Mouse (Mus musculus) forebrain, embryonic 13.5 days (tissue): ENCODE results near the gene Ddx3y. TPM values are rescaled to one million over a fixed set of nuclear protein-coding genes. Genes with fewer than 3 reads are reported as not detected.
A peak's percentile ranks its signal among the peaks of the same experiment; 100 is the strongest.

ENCODE experiments used
- ATAC-seq: fragments of 200-750 bp; cut with Nextera tagmentation; 2 replicates; pipeline ENCODE4 v1.8.0; 2017
- H3K27ac ChIP-seq: fragments of 300-500 bp; sonication (generic); 2 replicates; pipeline ENCODE4 v1.5.1; 2015; ENCODE audit warnings: inconsistent platforms, mild to moderate bottlenecking, moderate library complexity
- H3K27me3 ChIP-seq: fragments of 300-500 bp; sonication (generic); 2 replicates; pipeline ENCODE4 v1.6.1; 2015; ENCODE audit warnings: mild to moderate bottlenecking, inconsistent platforms
- H3K36me3 ChIP-seq: fragments of 300-500 bp; sonication (generic); 2 replicates; pipeline ENCODE4 v1.6.1; 2015; ENCODE audit warnings: mild to moderate bottlenecking, inconsistent platforms; ENCODE audit not compliant: poor library complexity, severe bottlenecking
- H3K4me1 ChIP-seq: fragments of 300-500 bp; sonication (generic); 2 replicates; pipeline ENCODE4 v1.6.1; 2015; ENCODE audit warnings: inconsistent platforms
- H3K4me2 ChIP-seq: fragments of 300-500 bp; sonication (generic); 2 replicates; pipeline ENCODE4 v1.6.1; 2015; ENCODE audit warnings: inconsistent platforms, mild to moderate bottlenecking, moderate library complexity
- H3K4me3 ChIP-seq: fragments of 300-500 bp; sonication (generic); 2 replicates; pipeline ENCODE4 v1.5.1; 2015; ENCODE audit warnings: mild to moderate bottlenecking, inconsistent platforms
- H3K9ac ChIP-seq: fragments of 300-500 bp; sonication (generic); 2 replicates; pipeline ENCODE4 v1.6.1; 2015; ENCODE audit warnings: mild to moderate bottlenecking, inconsistent platforms
- H3K9me3 ChIP-seq: fragments of 300-500 bp; sonication (generic); replicated peaks from 2 replicates; pipeline ENCODE4 v1.6.1; 2016; ENCODE audit warnings: inconsistent platforms
- WGBS: fragments of 180-500 bp; shearing (Covaris S2); methylation state at CpG from one replicate; pipeline ENCODE4 v1.1.7; 2015; 5-methylcytosine and 5-hydroxymethylcytosine counted together
- polyA plus RNA-seq: library from polyadenylated mRNA; unstranded; fragments of >200 nt; fragmentation: Nextera tagmentation; extraction: Ambion mirVana; gene quantifications from 2 replicates; pipeline ENCODE4 v1.2.1, GENCODE M21; 2015

Gene Ddx3y
- 17.7 and 21.4 TPM in 2 replicates for polyA plus RNA-seq

DNA sequence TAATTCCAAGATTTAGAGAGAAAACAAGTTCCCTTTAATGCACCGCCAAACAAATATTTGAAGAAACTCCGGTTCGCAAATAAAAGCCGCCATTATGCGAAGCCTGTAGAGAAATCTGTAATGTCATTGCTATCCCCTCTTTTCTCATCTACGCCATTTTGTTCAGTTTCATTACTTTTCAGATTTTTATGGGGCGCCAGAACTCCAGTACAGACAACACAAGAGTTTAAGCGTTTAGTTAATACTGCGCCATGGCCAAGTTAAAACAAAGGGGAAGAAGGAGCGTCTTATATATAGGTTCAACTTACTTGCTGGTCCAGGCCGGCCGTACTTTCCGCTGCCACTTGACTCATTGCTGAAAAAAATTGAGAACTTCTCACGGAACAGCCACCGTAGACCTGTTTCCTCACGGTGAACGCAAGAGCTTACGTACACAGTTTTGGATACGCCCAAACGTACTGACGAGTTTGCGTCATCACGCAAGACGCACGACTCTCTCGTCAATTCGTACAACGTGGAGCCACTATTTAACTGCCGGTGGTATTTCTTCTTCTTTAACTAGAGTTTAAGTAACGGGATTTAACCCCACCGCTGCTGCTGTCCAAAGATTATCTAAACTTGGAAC lies at the start of gene Ddx3y:
Ddx3y (minus strand) TSS at position 459 of the 625 bp plus-strand sequence.
- Histone ChIP-seq H3K27ac (no peak within 1 kb of the TSS), H3K27me3 (no peaks in the 10 kb centered on the region), H3K9me3 (no peaks in the 10 kb centered on the region), H3K36me3 (no peaks in the 10 kb centered on the region), H3K4me3 (peak within 1 kb of the TSS; percentile 41), H3K9ac (peak within 1 kb of the TSS; percentile 52; the same call in 1 of the 2 replicates), H3K4me1 (no peaks in the 10 kb centered on the region), H3K4me2 (peak within 1 kb of the TSS; percentile 48)
- WGBS, result 12% methylated on average over 24 of the region's 31 CpGs
- ATAC-seq, result peak; percentile 96

DNA sequence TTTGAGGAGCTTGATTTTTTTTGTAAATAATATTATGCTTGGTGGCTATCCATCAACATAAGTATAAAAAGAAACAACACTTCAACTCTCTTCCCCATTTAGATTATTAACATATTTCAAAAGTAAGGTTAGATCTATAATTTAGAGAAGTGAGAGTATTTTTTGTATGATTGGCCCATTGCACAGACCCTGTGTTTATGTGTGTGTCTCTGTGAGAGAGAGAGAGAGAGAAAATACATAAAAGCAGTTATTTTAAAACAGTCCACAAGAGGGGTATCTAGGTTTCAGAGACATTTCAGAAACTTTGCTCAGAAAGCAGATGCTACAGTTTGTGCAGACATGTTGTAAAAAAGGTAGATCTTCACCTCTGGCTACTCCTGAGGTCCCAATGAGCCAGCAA lies 7.3 kb upstream of the Ddx3y start:
- no peak overlapping the region for H3K4me2 ChIP-seq
- H3K36me3 ChIP-seq, result no peaks in the 10 kb centered on the region
- no peak overlapping the region for H3K9ac ChIP-seq
- no peak overlapping the region for H3K4me3 ChIP-seq
- H3K4me1 ChIP-seq, result no peaks in the 10 kb centered on the region
- H3K9me3 ChIP-seq, result no peaks in the 10 kb centered on the region
- no peaks in the 10 kb centered on the region for H3K27me3 ChIP-seq
- H3K27ac ChIP-seq, result no peak overlapping the region
- no peak for ATAC-seq

DNA sequence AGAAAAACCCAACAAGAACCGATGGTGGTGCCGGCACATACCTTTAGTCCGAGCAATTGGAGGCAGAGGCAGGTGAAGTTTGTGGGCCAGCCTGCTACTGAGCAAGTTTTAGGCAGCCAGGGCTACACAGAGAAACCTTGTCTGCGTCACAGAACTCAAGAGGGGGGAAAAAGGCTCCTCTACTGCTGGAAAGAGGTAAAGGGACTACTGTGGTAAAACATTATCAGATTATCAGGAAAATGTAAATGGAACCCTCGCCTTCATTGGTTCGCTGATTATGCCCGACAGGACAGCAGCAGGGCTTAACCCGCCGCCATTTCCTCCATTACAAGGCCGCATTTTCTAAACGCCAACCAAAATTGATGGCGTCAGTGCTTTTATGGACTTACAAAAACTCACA lies 694 bp downstream of the Ddx3y start:
- no peak for ATAC-seq
- Histone ChIP-seq H3K4me2 (peak overlapping the region; percentile 48), H3K9ac (peak overlapping the region; percentile 52; the same call in 1 of the 2 replicates), H3K9me3 (no peaks in the 10 kb centered on the region), H3K36me3 (no peaks in the 10 kb centered on the region), H3K27me3 (no peaks in the 10 kb centered on the region), H3K4me3 (peak overlapping the region; percentile 41), H3K4me1 (no peaks in the 10 kb centered on the region), H3K27ac (no peak overlapping the region)
- WGBS, result 6% methylated on average over 11 of the region's 12 CpGs

DNA sequence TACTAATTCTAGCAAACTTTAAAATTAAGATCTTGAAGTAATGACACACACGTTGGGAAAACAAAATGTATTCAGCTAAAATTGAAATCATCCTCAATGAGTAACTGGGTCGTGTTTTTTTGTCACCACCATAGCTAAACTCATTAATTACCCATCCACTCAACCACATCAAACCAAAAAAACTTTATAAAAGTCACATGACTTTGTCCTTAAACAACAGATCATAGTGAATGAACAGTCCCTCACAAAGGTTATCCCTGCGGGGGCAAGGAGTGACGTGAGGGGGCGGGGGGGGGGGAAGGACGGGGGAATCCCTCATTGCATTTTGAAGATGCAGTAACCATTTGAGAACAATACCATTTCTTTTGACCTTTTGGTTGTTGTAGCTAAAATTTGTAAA lies 40.3 kb downstream of the Ddx3y start:
- Histone ChIP-seq H3K4me2 (no peak overlapping the region), H3K9ac (no peak overlapping the region), H3K27me3 (no peaks in the 10 kb centered on the region), H3K36me3 (no peaks in the 10 kb centered on the region), H3K4me3 (no peak overlapping the region), H3K4me1 (no peaks in the 10 kb centered on the region), H3K27ac (no peak overlapping the region), H3K9me3 (no peaks in the 10 kb centered on the region)
- 36% methylated on average over 4 of the region's 6 CpGs for WGBS
- no peak for ATAC-seq

DNA sequence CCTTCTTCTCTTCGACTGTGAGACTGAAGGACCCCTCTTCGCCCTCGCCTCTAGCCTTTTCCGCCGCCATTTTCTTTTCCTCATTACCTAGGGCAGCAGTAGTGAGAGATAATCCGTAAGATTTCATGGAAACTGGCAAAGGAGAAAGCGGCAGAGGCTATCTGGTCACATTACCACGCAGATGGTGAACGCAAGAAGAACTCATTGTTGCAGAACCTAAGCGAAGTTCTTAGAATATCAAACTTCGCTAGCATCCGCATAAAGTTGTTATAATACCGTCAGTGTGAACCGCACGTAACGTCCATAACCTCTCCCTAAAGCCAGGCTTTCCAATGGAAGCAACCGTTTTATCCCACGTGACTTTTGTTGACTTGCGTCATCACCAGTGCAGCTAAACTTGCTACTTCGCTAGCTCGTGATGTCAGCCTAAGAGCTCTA lies 41.0 kb downstream of the Ddx3y start, which contains the start of gene Uty:
Uty (minus strand) TSS at position 334 of the 438 bp plus-strand sequence.
- H3K27ac ChIP-seq, result peak within 1 kb of the TSS; percentile 51; the same call in 1 of the 2 replicates
- no peaks in the 10 kb centered on the region for H3K4me1 ChIP-seq
- no peaks in the 10 kb centered on the region for H3K9me3 ChIP-seq
- peak; percentile 98 for ATAC-seq
- peak within 1 kb of the TSS; percentile 45 for H3K4me3 ChIP-seq
- WGBS, result under 1% methylated on average over 20 of the region's 21 CpGs
- H3K9ac ChIP-seq, result peak within 1 kb of the TSS; percentile 52
- peak within 1 kb of the TSS; percentile 51 for H3K4me2 ChIP-seq
- no peaks in the 10 kb centered on the region for H3K36me3 ChIP-seq
- no peaks in the 10 kb centered on the region for H3K27me3 ChIP-seq

DNA sequence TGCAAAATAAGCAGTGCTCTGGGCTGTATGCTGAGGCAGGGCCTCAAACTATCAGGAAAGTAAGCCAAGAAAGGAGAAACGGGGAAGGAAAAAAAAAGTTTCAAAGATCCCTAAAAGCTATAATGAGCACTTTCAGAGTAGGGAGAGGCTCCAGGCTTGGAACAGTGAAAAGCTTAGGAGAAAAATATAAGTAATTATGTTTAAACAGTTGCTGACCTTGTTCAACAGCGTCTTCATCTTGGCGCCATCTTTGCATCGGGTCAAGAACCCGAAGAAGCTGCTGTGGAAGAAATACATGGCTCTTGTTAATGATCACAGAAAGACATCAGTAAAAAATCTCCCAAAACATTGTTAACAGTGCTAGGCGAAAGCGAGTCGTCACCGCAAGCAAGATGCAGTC lies 41.5 kb downstream of the Ddx3y start:
- Histone ChIP-seq H3K9me3 (no peaks in the 10 kb centered on the region), H3K27me3 (no peaks in the 10 kb centered on the region), H3K4me1 (no peaks in the 10 kb centered on the region), H3K27ac (peak overlapping the region; percentile 51; the same call in 1 of the 2 replicates), H3K36me3 (no peaks in the 10 kb centered on the region), H3K9ac (peak overlapping the region; percentile 52), H3K4me3 (peak overlapping the region; percentile 45), H3K4me2 (peak overlapping the region; percentile 51)
- no peak for ATAC-seq
- 2% methylated on average over 5 of the region's 9 CpGs for WGBS

DNA sequence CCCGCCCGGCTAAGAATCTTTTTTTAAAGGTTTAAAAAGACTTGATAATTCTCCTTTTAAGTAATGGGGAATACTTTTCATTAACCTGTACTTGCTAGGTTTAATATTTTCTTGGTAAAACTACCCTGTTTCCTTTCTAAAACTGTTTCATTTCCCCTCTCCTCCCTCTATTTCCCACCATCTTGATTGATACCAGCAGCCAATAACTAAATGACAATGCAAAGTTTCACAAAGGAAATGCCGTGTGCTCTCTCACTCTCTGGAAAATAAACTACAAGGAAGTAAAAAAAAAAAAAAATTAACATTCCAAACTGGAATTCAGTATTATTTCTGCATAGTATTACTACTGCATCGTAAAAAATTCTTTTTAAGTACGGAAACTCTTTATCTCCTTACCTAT lies 42.0 kb downstream of the Ddx3y start:
- H3K27ac ChIP-seq, result no peak overlapping the region
- no peaks in the 10 kb centered on the region for H3K36me3 ChIP-seq
- no peaks in the 10 kb centered on the region for H3K4me1 ChIP-seq
- no peaks in the 10 kb centered on the region for H3K27me3 ChIP-seq
- H3K4me3 ChIP-seq, result peak overlapping the region; percentile 45
- H3K4me2 ChIP-seq, result peak overlapping the region; percentile 51
- H3K9ac ChIP-seq, result no peak overlapping the region
- WGBS, result 69% methylated on average over 5 of the region's 5 CpGs
- ATAC-seq, result no peak
- H3K9me3 ChIP-seq, result no peaks in the 10 kb centered on the region

DNA sequence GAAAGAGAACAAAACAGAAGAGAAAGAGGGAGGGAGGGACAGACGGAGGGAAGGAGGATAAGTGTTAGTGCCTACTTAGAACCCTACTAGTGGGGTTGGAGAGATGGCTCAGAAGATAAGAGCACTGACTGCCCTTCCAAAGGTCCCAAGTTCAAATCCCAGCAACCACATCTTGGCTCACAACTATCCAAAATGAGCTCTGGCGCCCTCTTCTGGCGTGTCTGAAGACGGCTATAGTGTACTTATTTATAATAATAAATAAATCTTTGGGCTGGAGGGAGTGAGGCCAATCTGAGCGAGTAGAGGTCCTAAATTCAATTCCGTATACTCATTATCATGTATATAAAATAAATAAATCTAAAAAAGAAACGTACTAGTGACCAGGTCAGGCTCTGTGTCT lies 66.4 kb downstream of the Ddx3y start:
- 94% methylated on average over 7 of the region's 7 CpGs for WGBS
- H3K4me1 ChIP-seq, result no peaks in the 10 kb centered on the region
- no peak for ATAC-seq

More for the DNA sequence above, 66.4 kb downstream of the Ddx3y start:
- H3K4me2 ChIP-seq, result no peak overlapping the region
- H3K27me3 ChIP-seq, result no peaks in the 10 kb centered on the region
- H3K4me3 ChIP-seq, result no peak overlapping the region
- H3K36me3 ChIP-seq, result no peaks in the 10 kb centered on the region
- no peak overlapping the region for H3K9ac ChIP-seq
- H3K27ac ChIP-seq, result no peak overlapping the region
- no peaks in the 10 kb centered on the region for H3K9me3 ChIP-seq

Other genes with a start within 250 kb of the Ddx3y start
- 9.1 and 15.2 TPM in 2 replicates for gene Uty, start 40.9 kb downstream of the Ddx3y start, polyA plus RNA-seq
- not detected in 2 replicates for gene Usp9y, start 173.2 kb upstream of the Ddx3y start, polyA plus RNA-seq